Mouse (Mus musculus) neural tube, embryonic 14.5 days (tissue): ENCODE data around the gene Tgfb3. TPM values are rescaled to one million over a fixed set of nuclear protein-coding genes. Genes with fewer than 3 reads are reported as not detected.

ENCODE experiments used
- ATAC-seq: fragments of 200-750 bp; cut with Nextera tagmentation; 2 replicates; pipeline ENCODE4 v1.8.0; 2017; ENCODE audit warnings: low read depth, mild to moderate bottlenecking, moderate TSS enrichment, moderate library complexity
- H3K27ac ChIP-seq: fragments of 300-500 bp; sonication (generic); 2 replicates; pipeline ENCODE4 v1.5.1; 2014; ENCODE audit warnings: low read depth, mild to moderate bottlenecking, control low read depth, low read length, moderate library complexity, mixed read lengths
- H3K27me3 ChIP-seq: fragments of 300-500 bp; sonication (generic); 2 replicates; pipeline ENCODE4 v1.6.1; 2014; ENCODE audit warnings: low read length; ENCODE audit not compliant: control insufficient read depth, insufficient read depth
- H3K36me3 ChIP-seq: fragments of 300-500 bp; sonication (generic); 2 replicates; pipeline ENCODE4 v1.6.1; 2014; ENCODE audit warnings: low read length, mixed read lengths; ENCODE audit not compliant: control insufficient read depth, insufficient read depth
- H3K4me1 ChIP-seq: fragments of 300-500 bp; sonication (generic); 2 replicates; pipeline ENCODE4 v1.6.1; 2014; ENCODE audit warnings: low read length; ENCODE audit not compliant: control insufficient read depth, insufficient read depth
- H3K4me2 ChIP-seq: fragments of 300-500 bp; sonication (generic); 2 replicates; pipeline ENCODE4 v1.6.1; 2014; ENCODE audit warnings: mild to moderate bottlenecking, low read depth, low read length, control low read depth
- H3K4me3 ChIP-seq: fragments of 300-500 bp; sonication (generic); 2 replicates; pipeline ENCODE4 v1.5.1; 2014; ENCODE audit warnings: low read depth, low read length, control low read depth, mixed read lengths
- H3K9ac ChIP-seq: fragments of 300-500 bp; sonication (generic); replicated peaks from 2 replicates; pipeline ENCODE4 v1.6.1; 2014; ENCODE audit warnings: low read depth, mild to moderate bottlenecking, control low read depth, low read length, mixed read lengths
- H3K9me3 ChIP-seq: fragments of 300-500 bp; sonication (generic); 2 replicates; pipeline ENCODE4 v1.6.1; 2016; ENCODE audit warnings: low read length; ENCODE audit not compliant: control insufficient read depth
- WGBS: fragments of 180-500 bp; shearing (Covaris S2); extraction: QIAGEN DNeasy Blood & Tissue Kit; methylation state at CpG from one replicate; pipeline ENCODE4 v1.1.7; 2014; 5-methylcytosine and 5-hydroxymethylcytosine counted together
- polyA plus RNA-seq: library from polyadenylated mRNA; unstranded; fragments of >200 nt; fragmentation: Nextera tagmentation; extraction: Ambion mirVana; gene quantifications from 2 replicates; pipeline ENCODE4 v1.2.1, GENCODE M21; 2014

Tgfb3 gene
- polyA plus RNA-seq, 1 experiment from 2014 or later, result 2.8 TPM

- no peak for ATAC-seq
- no peak overlapping the region for H3K4me2 ChIP-seq
- no peaks in the 10 kb centered on the region for H3K27me3 ChIP-seq
- H3K27ac ChIP-seq, result no peak overlapping the region
- H3K36me3 ChIP-seq, result no peaks in the 10 kb centered on the region
- no peak overlapping the region for H3K4me3 ChIP-seq
- no peaks in the 10 kb centered on the region for H3K9me3 ChIP-seq
- H3K4me1 ChIP-seq, result peaks cover 13% of the 10 kb centered on the region; the same call in 1 of the 2 replicates
- no peak overlapping the region for H3K9ac ChIP-seq
- WGBS, result 85% methylated on average over 11 of the region's 11 CpGs
These were observed 25.5 kb upstream of the Tgfb3 start for GRCm38 (mm10) chr12:86104297-86104696.

GRCm38 (mm10) chr12:86103852-86104251 lies 25.0 kb upstream of the Tgfb3 start:
- Histone ChIP-seq H3K9me3 (no peaks in the 10 kb centered on the region), H3K27ac (peak overlapping the region; percentile 35; the same call in 1 of the 2 replicates), H3K27me3 (no peaks in the 10 kb centered on the region), H3K9ac (no peak overlapping the region), H3K4me3 (no peak overlapping the region), H3K4me1 (peaks cover 13% of the 10 kb centered on the region; the same call in 1 of the 2 replicates), H3K4me2 (no peak overlapping the region), H3K36me3 (no peaks in the 10 kb centered on the region)
- WGBS, result 55% methylated on average over 8 of the region's 8 CpGs
- no peak for ATAC-seq

DNA sequence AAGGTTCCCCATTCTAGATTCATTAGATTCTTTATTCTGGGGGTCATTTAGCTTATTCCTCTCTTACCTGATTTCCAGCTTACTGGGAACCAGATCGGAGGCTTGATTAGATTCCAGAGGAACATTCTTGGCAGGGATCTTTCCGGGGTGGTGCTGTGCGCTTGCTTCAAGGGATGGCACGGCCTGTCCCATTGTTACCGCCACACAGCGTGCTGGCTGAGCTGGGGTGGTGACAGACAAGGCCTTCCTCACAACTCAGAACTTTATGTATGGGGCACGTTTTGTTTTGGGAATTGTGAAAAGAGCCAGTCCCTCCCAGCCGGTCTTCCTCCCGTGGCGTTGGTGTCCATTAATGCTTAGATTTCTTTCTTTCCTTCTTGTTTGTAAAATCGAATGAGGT lies 24.6 kb upstream of the Tgfb3 start:
- Histone ChIP-seq H3K4me2 (no peak overlapping the region), H3K27me3 (no peaks in the 10 kb centered on the region), H3K4me3 (no peak overlapping the region), H3K36me3 (no peaks in the 10 kb centered on the region), H3K27ac (peak overlapping the region; percentile 35; the same call in 1 of the 2 replicates), H3K4me1 (peaks cover 13% of the 10 kb centered on the region; the same call in 1 of the 2 replicates), H3K9ac (no peak overlapping the region), H3K9me3 (no peaks in the 10 kb centered on the region)
- 37% methylated on average over 11 of the region's 11 CpGs for WGBS
- no peak for ATAC-seq

DNA sequence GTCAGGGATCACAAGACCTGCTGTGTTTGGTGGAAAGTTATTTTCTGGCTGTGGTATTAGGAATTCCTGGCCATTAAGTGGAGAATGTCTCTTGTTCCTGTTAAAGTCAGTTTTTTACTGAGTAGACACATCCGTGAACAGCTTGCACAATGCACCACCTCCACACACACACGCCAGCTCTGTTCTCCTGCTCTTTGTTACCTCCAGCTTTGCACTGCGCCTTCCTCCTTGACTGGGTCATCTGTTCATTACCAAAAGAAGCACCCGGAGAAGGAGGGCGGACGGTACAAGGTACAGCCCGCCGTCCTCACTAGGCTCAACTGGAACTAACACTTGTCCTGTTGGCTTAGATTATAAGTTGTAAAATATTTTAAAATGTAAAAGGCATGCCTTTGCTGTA lies 23.8 kb upstream of the Tgfb3 start:
- peaks cover 13% of the 10 kb centered on the region; the same call in 1 of the 2 replicates for H3K4me1 ChIP-seq
- no peak overlapping the region for H3K9ac ChIP-seq
- H3K9me3 ChIP-seq, result no peaks in the 10 kb centered on the region
- WGBS, result 81% methylated on average over 8 of the region's 8 CpGs
- no peaks in the 10 kb centered on the region for H3K27me3 ChIP-seq
- no peak for ATAC-seq
- no peak overlapping the region for H3K27ac ChIP-seq
- no peak overlapping the region for H3K4me2 ChIP-seq
- H3K4me3 ChIP-seq, result no peak overlapping the region
- H3K36me3 ChIP-seq, result no peaks in the 10 kb centered on the region

DNA sequence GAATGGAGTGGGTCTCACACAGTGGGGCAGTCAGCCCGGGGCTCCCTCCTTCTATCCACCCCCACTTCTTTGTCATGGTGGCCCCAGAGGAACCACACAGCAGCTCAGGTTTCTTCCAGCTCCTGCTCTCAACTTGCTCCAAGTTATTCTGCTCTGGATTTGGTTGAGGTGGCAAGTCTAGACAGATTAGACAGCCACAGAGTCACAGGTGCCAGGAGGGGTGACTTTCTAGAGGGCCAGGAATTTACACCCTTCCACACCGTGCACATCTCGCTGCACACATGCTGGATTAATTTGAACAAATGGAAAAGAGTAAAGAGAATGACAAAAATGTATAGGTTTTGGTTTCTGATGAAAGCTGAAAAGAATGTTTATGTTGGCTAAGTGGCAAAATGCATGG lies 21.9 kb upstream of the Tgfb3 start:
- no peak overlapping the region for H3K4me3 ChIP-seq
- 95% methylated on average over 3 of the region's 3 CpGs for WGBS
- H3K9ac ChIP-seq, result no peak overlapping the region
- H3K4me2 ChIP-seq, result no peak overlapping the region
- no peak overlapping the region for H3K27ac ChIP-seq
- peaks cover 13% of the 10 kb centered on the region; the same call in 1 of the 2 replicates for H3K4me1 ChIP-seq
- H3K9me3 ChIP-seq, result no peaks in the 10 kb centered on the region
- no peaks in the 10 kb centered on the region for H3K36me3 ChIP-seq
- ATAC-seq, result no peak
- no peaks in the 10 kb centered on the region for H3K27me3 ChIP-seq

GRCm38 (mm10) chr12:86097781-86098180 lies 18.9 kb upstream of the Tgfb3 start:
- ATAC-seq, result no peak
- H3K27me3 ChIP-seq, result no peaks in the 10 kb centered on the region
- 55% methylated on average over 11 of the region's 11 CpGs for WGBS
- no peaks in the 10 kb centered on the region for H3K36me3 ChIP-seq
- no peak overlapping the region for H3K27ac ChIP-seq
- H3K4me3 ChIP-seq, result no peak overlapping the region
- H3K4me2 ChIP-seq, result no peak overlapping the region
- no peaks in the 10 kb centered on the region for H3K9me3 ChIP-seq
- H3K4me1 ChIP-seq, result peaks cover 2% of the 10 kb centered on the region; the same call in 1 of the 2 replicates
- no peak overlapping the region for H3K9ac ChIP-seq

DNA sequence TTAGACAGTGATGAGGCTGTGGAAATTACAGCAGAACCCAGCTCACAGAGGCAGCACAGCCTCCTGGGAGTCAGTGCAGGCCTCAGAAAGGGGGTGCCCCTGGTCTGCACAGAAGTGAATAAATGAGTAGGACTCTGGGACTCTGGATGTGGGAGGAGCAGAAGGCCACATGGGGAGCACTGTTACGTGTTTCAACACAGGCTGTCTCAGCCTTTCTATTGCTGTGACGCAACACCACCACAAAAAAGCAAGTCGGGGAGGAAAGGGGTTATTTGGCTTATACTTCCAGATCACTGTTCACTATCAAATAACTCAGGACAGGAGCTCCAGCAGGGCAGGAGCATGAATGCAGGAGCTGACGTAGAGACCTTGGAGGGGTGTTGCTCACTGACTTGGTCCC lies 17.0 kb upstream of the Tgfb3 start:
- no peak overlapping the region for H3K9ac ChIP-seq
- no peak overlapping the region for H3K4me3 ChIP-seq
- ATAC-seq, result no peak
- H3K4me2 ChIP-seq, result no peak overlapping the region
- no peaks in the 10 kb centered on the region for H3K4me1 ChIP-seq
- no peaks in the 10 kb centered on the region for H3K27me3 ChIP-seq
- no peak overlapping the region for H3K27ac ChIP-seq
- no peaks in the 10 kb centered on the region for H3K9me3 ChIP-seq
- 94% methylated on average over 4 of the region's 4 CpGs for WGBS
- H3K36me3 ChIP-seq, result no peaks in the 10 kb centered on the region

GRCm38 (mm10) chr12:86094075-86094474 lies 15.2 kb upstream of the Tgfb3 start:
- Histone ChIP-seq H3K27me3 (no peaks in the 10 kb centered on the region), H3K36me3 (no peaks in the 10 kb centered on the region; the same call in 1 of the 2 replicates), H3K4me3 (no peak overlapping the region), H3K27ac (no peak overlapping the region), H3K9me3 (no peaks in the 10 kb centered on the region), H3K9ac (no peak overlapping the region), H3K4me2 (no peak overlapping the region), H3K4me1 (no peaks in the 10 kb centered on the region)
- no peak for ATAC-seq
- 98% methylated on average over 4 of the region's 4 CpGs for WGBS

DNA sequence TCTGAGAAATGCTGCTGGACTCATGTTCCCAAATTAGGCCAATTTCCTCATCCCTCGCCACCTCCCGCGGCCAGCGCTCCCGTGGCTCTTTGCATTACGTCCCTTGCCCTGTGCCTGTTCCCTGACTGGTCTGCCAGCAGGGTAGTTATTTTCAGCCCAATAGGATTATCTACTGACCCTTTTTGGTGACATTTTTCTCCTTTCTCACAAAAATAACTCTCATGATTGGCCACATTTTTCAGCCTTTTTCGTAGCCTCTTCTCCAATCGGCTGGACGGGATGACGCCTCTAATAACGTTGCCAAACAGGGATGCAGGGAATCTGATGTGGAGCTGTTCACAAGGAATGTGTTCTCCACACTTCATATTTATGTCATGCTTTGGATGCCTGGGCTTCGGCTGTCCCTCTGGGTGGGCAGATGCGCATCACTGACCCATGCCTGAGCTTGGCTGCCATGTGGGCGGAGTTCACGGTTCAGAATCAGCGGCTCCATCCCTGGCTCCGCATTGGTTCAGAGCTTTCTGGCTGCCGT lies 12.8 kb upstream of the Tgfb3 start:
- H3K4me2 ChIP-seq, result no peak overlapping the region
- H3K36me3 ChIP-seq, result no peaks in the 10 kb centered on the region; the same call in 1 of the 2 replicates
- WGBS, result 56% methylated on average over 18 of the region's 18 CpGs
- no peak for ATAC-seq
- H3K9ac ChIP-seq, result no peak overlapping the region
- H3K4me1 ChIP-seq, result no peaks in the 10 kb centered on the region
- no peak overlapping the region for H3K27ac ChIP-seq
- no peaks in the 10 kb centered on the region for H3K27me3 ChIP-seq
- no peak overlapping the region for H3K4me3 ChIP-seq
- H3K9me3 ChIP-seq, result no peaks in the 10 kb centered on the region
